Mouse (Mus musculus): ENCODE data around the gene Gm20594.

Gm20594 gene

GRCm38 (mm10) chr6:79817616-79818015 lies at the start of gene Gm20594:
Gm20594 (plus strand) TSS chr6:79817916.
- in situ Hi-C loops (cut with MboI; ENCODE audit: unreplicated experiment in 2 of 2) = no loop called here

GRCm38 (mm10) chr6:79818114-79818513 lies 398 bp downstream of the Gm20594 start:
- in situ Hi-C loops (cut with MboI; ENCODE audit: unreplicated experiment in 2 of 2) = no loop called here

- in situ Hi-C loops (cut with MboI; ENCODE audit: unreplicated experiment in 2 of 2) = no loop called here
Measured at GRCm38 (mm10) chr6:79833845-79834244, 16.1 kb downstream of the Gm20594 start.

GRCm38 (mm10) chr6:79846829-79847228 lies 29.1 kb downstream of the Gm20594 start:
- in situ Hi-C loops (cut with MboI; ENCODE audit: unreplicated experiment in 2 of 2) = no loop called here
